In genomic region chr1:164214190-164214589, GRCm38 (mm10) we compare ENCODE assay signal across 17 mouse cellular contexts.
"Had no signal": no experiment of that assay in that cellular context is flagged by ENCODE, and none has a peak within 500 bp of the region (broad histone marks: within the 10 kb centered on the region; RNA-seq: fewer than 3 reads in every experiment).

No protein-coding gene starts in this region.

- H3K36me3 ChIP-seq: limb, embryonic 12.5 days; limb, embryonic 15.5 days; midbrain, embryonic 12.5 days; midbrain, embryonic 15.5 days; stomach, embryonic 15.5 days had no signal

- H3K27me3 ChIP-seq: limb, embryonic 12.5 days; limb, embryonic 15.5 days; midbrain, embryonic 15.5 days; stomach, embryonic 15.5 days had no signal

- H3K9me3 ChIP-seq: limb, embryonic 12.5 days; limb, embryonic 15.5 days; midbrain, embryonic 12.5 days; midbrain, embryonic 15.5 days; stomach, embryonic 15.5 days had no signal

- H3K4me3 ChIP-seq: limb, embryonic 12.5 days; limb, embryonic 15.5 days; midbrain, embryonic 12.5 days; midbrain, embryonic 15.5 days; stomach, embryonic 15.5 days had no signal

- ATAC-seq: liver, postnatal 0 days; lung, postnatal 0 days; midbrain, embryonic 15.5 days had no signal

- H3K27ac ChIP-seq: limb, embryonic 12.5 days; limb, embryonic 15.5 days; liver, embryonic 14.5 days; macrophage; midbrain, embryonic 12.5 days; midbrain, embryonic 15.5 days; stomach, embryonic 15.5 days had no signal

- H3K9ac ChIP-seq: limb, embryonic 12.5 days; limb, embryonic 15.5 days; liver, embryonic 14.5 days; liver, postnatal 0 days; lung, embryonic 14.5 days; midbrain, embryonic 12.5 days; midbrain, embryonic 15.5 days; stomach, embryonic 15.5 days had no signal

- H3K4me2 ChIP-seq: limb, embryonic 12.5 days; limb, embryonic 15.5 days; liver, embryonic 11.5 days; lung, embryonic 14.5 days; midbrain, embryonic 12.5 days; midbrain, embryonic 15.5 days; stomach, embryonic 15.5 days had no signal

- H3K4me1 ChIP-seq: limb, embryonic 12.5 days; limb, embryonic 15.5 days; midbrain, embryonic 15.5 days had no signal

- DNase-seq: kidney, adult 9 months; kidney, postnatal 14 days; left cerebral cortex, postnatal 4 days; liver, postnatal 0 days; lung, embryonic 14.5 days; right cerebral cortex, postnatal 25 days; spleen, adult 18-20 months; thymus, postnatal 25 days had no signal
